8 mouse cellular contexts compared by ENCODE assay signal in the genomic region with DNA sequence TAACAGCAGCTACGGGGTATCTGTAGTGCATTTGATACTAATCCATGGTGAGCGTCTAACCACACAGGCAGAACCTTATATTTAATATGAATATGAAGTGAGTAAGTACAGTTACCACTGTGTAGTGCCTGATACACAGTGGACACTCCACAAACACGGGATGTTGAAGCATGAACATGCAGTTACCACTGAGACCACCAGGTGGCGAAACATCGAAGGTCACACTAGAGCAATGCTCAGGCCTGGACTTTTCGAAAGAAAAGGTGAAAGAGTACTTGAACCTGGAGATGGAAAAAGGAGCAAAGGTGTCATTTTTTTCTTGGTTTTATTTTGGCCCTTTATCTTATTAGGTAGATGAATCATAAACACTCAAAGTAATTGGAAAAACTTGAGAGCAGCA. TPM values are rescaled to one million over a fixed set of nuclear protein-coding genes. Genes with fewer than 3 reads are reported as not detected.
DNase-seq lines count a peak whose midpoint lies in the region; ATAC-seq and TF ChIP-seq lines count a peak whose summit lies in the region.
"Had no signal": no experiment of that assay in that cellular context is flagged by ENCODE, and none has a peak within 500 bp of the region (broad histone marks: within the 10 kb centered on the region; RNA-seq: fewer than 3 reads in every experiment).

No protein-coding gene starts in this region.

- no peaks in the 10 kb centered on the region for H3K36me3 ChIP-seq in kidney, adult 2 months (ENCODE audit: control insufficient read depth, insufficient read depth, low read length)
- H3K36me3 ChIP-seq in liver, postnatal 0 days (replicated peaks; ENCODE audit: insufficient read depth, low read length), result no peaks in the 10 kb centered on the region
- H3K36me3 ChIP-seq: heart, embryonic 15.5 days had no signal

- no peak; the same call in 1 of the 2 replicates for ATAC-seq in liver, postnatal 0 days

- DNase-seq in right cerebral cortex, adult 18-20 months, result peak; percentile 40
- DNase-seq in right cerebral cortex, postnatal 25 days, result no peak
- peak; percentile 47 to 75 for DNase-seq in frontal cortex, postnatal 36 days (ENCODE audit: low spot score in 2 of 2)
- DNase-seq in kidney, adult 2 months, result peak; percentile 78
- DNase-seq in liver, postnatal 0 days, result peak; percentile 70
- peak; percentile 46 for DNase-seq in skeletal muscle tissue, adult 2 months (ENCODE audit: low read depth, low spot score)

- no peaks in the 10 kb centered on the region; the same call in none of the 2 replicates for H3K4me1 ChIP-seq in bone marrow, adult 2 months (ENCODE audit: control insufficient read depth, insufficient read depth, low read length)
- no peaks in the 10 kb centered on the region for H3K4me1 ChIP-seq in kidney, adult 2 months (ENCODE audit: control insufficient read depth, insufficient read depth, low read length)
- H3K4me1 ChIP-seq in liver, postnatal 0 days (ENCODE audit: insufficient read depth), result no peaks in the 10 kb centered on the region; the same call in 1 of the 2 replicates

- no peak overlapping the region for H3K4me3 ChIP-seq in bone marrow, adult 2 months (replicated peaks; ENCODE audit: control insufficient read depth, low read depth, low read length)
- H3K4me3 ChIP-seq in kidney, adult 2 months (ENCODE audit: insufficient read depth, low read depth, low read length), result no peak overlapping the region
- no peak overlapping the region for H3K4me3 ChIP-seq in liver, postnatal 0 days (ENCODE audit: low read depth, low read length)
- H3K4me3 ChIP-seq: heart, embryonic 15.5 days had no signal

- no peak overlapping the region for H3K9ac ChIP-seq in liver, postnatal 0 days (replicated peaks)
- H3K9ac ChIP-seq: heart, embryonic 15.5 days had no signal

- 30% methylated on average over 6 of the region's 6 CpGs for WGBS in bone marrow, adult 2 months
- WGBS in kidney, adult 2 months, result 33% methylated on average over 6 of the region's 6 CpGs
- 34% methylated on average over 6 of the region's 6 CpGs for WGBS in liver, postnatal 0 days (ENCODE audit: insufficient replicate concordance)

- TF ChIP-seq CTCF in bone marrow, adult 2 months (IDR thresholded peaks at IDR 0.05; ENCODE audit: control insufficient read depth, insufficient read depth, low read length), result peak; percentile 75
- peak; percentile 91 for TF ChIP-seq CTCF in kidney, adult 2 months (conservative IDR thresholded peaks at IDR 0.05; ENCODE audit: insufficient read depth, insufficient read length, low read depth, low read length)
- TF ChIP-seq CTCF in liver, postnatal 0 days (IDR thresholded peaks at IDR 0.05; ENCODE audit: low read depth), result peak; percentile 89

- no peak for TF ChIP-seq POLR2A in bone marrow, adult 2 months (IDR thresholded peaks at IDR 0.05; ENCODE audit: borderline replicate concordance, control insufficient read depth, low read depth, low read length)
- no peak for TF ChIP-seq POLR2A in kidney, adult 2 months (IDR thresholded peaks at IDR 0.05; ENCODE audit: low read depth, low read length)

- no peaks in the 10 kb centered on the region for H3K27me3 ChIP-seq in kidney, adult 2 months (replicated peaks; ENCODE audit: control insufficient read depth, insufficient read depth, low read length)
- H3K27me3 ChIP-seq in liver, postnatal 0 days (ENCODE audit: insufficient read depth, low read length), result no peaks in the 10 kb centered on the region
- H3K27me3 ChIP-seq: heart, embryonic 15.5 days had no signal

- TF ChIP-seq EP300 in liver, postnatal 0 days (IDR thresholded peaks at IDR 0.05; ENCODE audit: low read depth), result no peak

- no peak overlapping the region for H3K4me2 ChIP-seq in liver, postnatal 0 days (ENCODE audit: low read depth, low read length)
- H3K4me2 ChIP-seq: heart, embryonic 15.5 days had no signal

- no peaks in the 10 kb centered on the region for H3K9me3 ChIP-seq in liver, postnatal 0 days (ENCODE audit: low read length)
- H3K9me3 ChIP-seq: heart, embryonic 15.5 days had no signal

- H3K27ac ChIP-seq in bone marrow, adult 2 months (ENCODE audit: control insufficient read depth, insufficient read depth, low read depth, low read length, poor library complexity), result no peak overlapping the region
- H3K27ac ChIP-seq in kidney, adult 2 months (ENCODE audit: insufficient read depth, low read depth, low read length), result no peak overlapping the region
- H3K27ac ChIP-seq in liver, postnatal 0 days (ENCODE audit: low read depth), result no peak overlapping the region

RNA-seq across cellular contexts. Expression of a gene that starts 38.1 kb away (rescaled TPM):
- 2.9 and 3.8 TPM in 2 replicates for polyA plus RNA-seq in bone marrow, adult 2 months (2011; ENCODE audit: insufficient read depth, insufficient read length, low replicate concordance, missing spikeins)
- 13.5 and 16.4 TPM in 2 replicates for polyA plus RNA-seq in kidney, adult 2 months (2012; rRNA removed)
- polyA plus RNA-seq in liver, postnatal 0 days (2015; fragmentation: Nextera tagmentation; extraction: Ambion mirVana), result 2.0 and 2.4 TPM in 2 replicates

RNA-seq across cellular contexts. Expression of a gene that starts 43.5 kb away (rescaled TPM):
- polyA plus RNA-seq in bone marrow, adult 2 months (2011; ENCODE audit: insufficient read depth, insufficient read length, low replicate concordance, missing spikeins), result not detected in 2 replicates
- 1.6 and 1.7 TPM in 2 replicates for polyA plus RNA-seq in kidney, adult 2 months (2012; rRNA removed)
- 0.07 and 0.11 TPM in 2 replicates for polyA plus RNA-seq in liver, postnatal 0 days (2015; fragmentation: Nextera tagmentation; extraction: Ambion mirVana)
